ENCODE assay signal across 8 mouse cellular contexts in the genomic region with DNA sequence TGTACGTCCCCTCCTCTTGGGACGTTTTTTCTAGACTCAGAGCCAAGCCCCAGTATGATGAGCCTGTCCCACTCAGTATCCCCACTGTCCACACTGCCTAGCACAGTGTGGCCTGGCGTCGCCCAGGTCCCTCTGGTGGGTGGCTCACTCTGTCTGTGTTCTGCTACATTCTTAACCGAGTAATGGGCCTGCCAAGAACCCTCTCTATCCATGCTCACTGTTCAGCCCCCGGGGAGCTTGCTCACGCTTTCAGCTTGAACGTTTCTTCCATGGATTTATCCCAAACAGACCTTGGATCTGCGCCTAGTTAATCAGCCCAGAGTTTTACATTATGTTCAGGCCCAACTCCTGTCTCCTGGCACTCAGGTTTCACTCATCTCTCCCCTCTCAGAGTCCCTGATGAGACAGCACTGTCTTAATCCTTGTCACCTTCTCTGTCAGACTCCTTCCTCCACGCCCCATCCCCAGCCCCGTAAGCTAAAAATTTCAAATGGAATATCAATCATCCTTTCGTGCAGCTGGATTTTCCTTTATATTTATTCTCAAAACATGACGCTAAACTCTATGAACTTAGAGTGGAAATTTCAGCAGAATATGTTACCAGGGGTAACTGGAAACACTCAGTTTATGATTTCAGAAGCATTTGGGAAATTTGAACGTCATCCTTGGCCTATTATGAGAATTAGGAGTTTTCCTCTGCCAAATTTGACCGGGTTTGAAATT.
DNase-seq lines count a peak whose midpoint lies in the region; ATAC-seq lines count a peak whose summit lies in the region.

No protein-coding gene starts in this region.

- no peaks in the 10 kb centered on the region for H3K27me3 ChIP-seq in embryonic facial prominence, embryonic 12.5 days

- H3K27ac ChIP-seq in embryonic facial prominence, embryonic 12.5 days: peak overlapping the region; percentile 87

- no peak overlapping the region for H3K4me3 ChIP-seq in embryonic facial prominence, embryonic 12.5 days

- H3K36me3 ChIP-seq in embryonic facial prominence, embryonic 12.5 days: no peaks in the 10 kb centered on the region

- ATAC-seq in embryonic facial prominence, embryonic 12.5 days (ENCODE audit: insufficient number of reproducible peaks, insufficient read depth, low FRiP score, low TSS enrichment): no peak
- 0 out of 2 replicates have a peak, but pooled peaks have one; percentile 9 for ATAC-seq in megakaryocyte progenitor cell, adult 5-6 weeks (replicated peaks; ENCODE audit: poor library complexity)
- no peak for ATAC-seq in inflammation-experienced regulatory T-cells, adult 6 months

- peaks cover 55% of the 10 kb centered on the region for H3K4me1 ChIP-seq in embryonic facial prominence, embryonic 12.5 days

- H3K9ac ChIP-seq in embryonic facial prominence, embryonic 12.5 days: no peak overlapping the region

- H3K4me2 ChIP-seq in embryonic facial prominence, embryonic 12.5 days (replicated peaks): no peak overlapping the region

- intact Hi-C loops in left cerebral cortex, postnatal 14 days (cut with DNase I): loop anchor here (5.0 kb wide), 1 partner anchor 190 kb away; a partner anchor contains a TSS
- intact Hi-C loops in left cerebral cortex, postnatal 10 days (cut with DNase I): no loop called here

- DNase-seq in left cerebral cortex, postnatal 14 days (ENCODE audit: low spot score in 2 of 2): peak; percentile 39 to 58
- no peak for DNase-seq in left cerebral cortex, adult 8-10 months (ENCODE audit: low spot score in 2 of 2)
- DNase-seq in heart, adult 9 months (ENCODE audit: low spot score in 2 of 2): peak; percentile 54 to 62
- DNase-seq in urinary bladder, adult 2 months (ENCODE audit: low spot score): no peak
- no peak for DNase-seq in left cerebral cortex, postnatal 10 days (ENCODE audit: extremely low spot score in 1 of 2, low spot score in 2 of 2)

- H3K9me3 ChIP-seq in embryonic facial prominence, embryonic 12.5 days: no peaks in the 10 kb centered on the region

- 61% methylated on average over 15 of the region's 15 CpGs for WGBS in embryonic facial prominence, embryonic 12.5 days

Comparison
In these comparisons a context has a peak if more than half of its experiments do, and no peak if none do; other contexts are left out.
1. DNase-seq: peak in left cerebral cortex, postnatal 14 days (2 of 2) and heart, adult 9 months (2 of 2); none in left cerebral cortex, adult 8-10 months (0 of 2), urinary bladder, adult 2 months (single experiment) and left cerebral cortex, postnatal 10 days (0 of 2).